Mouse (Mus musculus): Measurements from ENCODE around the gene Pcolce. TPM values are rescaled to one million over a fixed set of nuclear protein-coding genes. Genes with fewer than 3 reads are reported as not detected.

Gene Pcolce
- polyA plus RNA-seq, 1 experiment = 0.22 TPM

- TF ChIP-seq TAL1 (IDR thresholded peaks at IDR 0.05; ENCODE audit: low read length) (no peak), GATA1 (IDR thresholded peaks at IDR 0.05; ENCODE audit: low read length) (no peak)
- H3K36me3 ChIP-seq (ENCODE audit: control insufficient read depth) = peaks cover 20% of the 10 kb centered on the region
- H3K4me1 ChIP-seq (ENCODE audit: control insufficient read depth) = peaks cover 59% of the 10 kb centered on the region
- H3K27me3 ChIP-seq (ENCODE audit: control insufficient read depth) = no peaks in the 10 kb centered on the region
- H3K4me3 ChIP-seq (replicated peaks) = no peak overlapping the region
- no peaks in the 10 kb centered on the region; the same call in 1 of the 2 replicates for H3K9me3 ChIP-seq (ENCODE audit: control insufficient read depth, low read length)
These were observed 45.3 kb downstream of the Pcolce start for GRCm38 (mm10) chr5:137568223-137568798.

GRCm38 (mm10) chr5:137566416-137566815 is 47.2 kb downstream of the Pcolce start:
- H3K36me3 ChIP-seq (ENCODE audit: control insufficient read depth) = peaks cover 4% of the 10 kb centered on the region
- no peaks in the 10 kb centered on the region; the same call in 1 of the 2 replicates for H3K9me3 ChIP-seq (ENCODE audit: control insufficient read depth, low read length)
- H3K4me3 ChIP-seq (replicated peaks) = no peak overlapping the region
- peaks cover 42% of the 10 kb centered on the region for H3K4me1 ChIP-seq (ENCODE audit: control insufficient read depth)
- H3K27me3 ChIP-seq (ENCODE audit: control insufficient read depth) = peaks cover 8% of the 10 kb centered on the region
- TF ChIP-seq TAL1 (IDR thresholded peaks at IDR 0.05; ENCODE audit: low read length) (no peak), GATA1 (IDR thresholded peaks at IDR 0.05; ENCODE audit: low read length) (no peak)

- no peaks in the 10 kb centered on the region for H3K36me3 ChIP-seq (ENCODE audit: control insufficient read depth)
- TF ChIP-seq GATA1 (IDR thresholded peaks at IDR 0.05; ENCODE audit: low read length) = no peak
- TF ChIP-seq TAL1 (IDR thresholded peaks at IDR 0.05; ENCODE audit: low read length) = no peak
- no peak overlapping the region for H3K4me3 ChIP-seq (replicated peaks)
- H3K27me3 ChIP-seq (ENCODE audit: control insufficient read depth) = peaks cover 13% of the 10 kb centered on the region
- peaks cover 35% of the 10 kb centered on the region for H3K4me1 ChIP-seq (ENCODE audit: control insufficient read depth)
- no peaks in the 10 kb centered on the region; the same call in 1 of the 2 replicates for H3K9me3 ChIP-seq (ENCODE audit: control insufficient read depth, low read length)
These were observed 47.8 kb downstream of the Pcolce start for GRCm38 (mm10) chr5:137565744-137566143.

- no peaks in the 10 kb centered on the region for H3K36me3 ChIP-seq (ENCODE audit: control insufficient read depth)
- H3K4me1 ChIP-seq (ENCODE audit: control insufficient read depth) = peaks cover 7% of the 10 kb centered on the region
- TF ChIP-seq TAL1 (IDR thresholded peaks at IDR 0.05; ENCODE audit: low read length) (no peak), GATA1 (IDR thresholded peaks at IDR 0.05; ENCODE audit: low read length) (no peak)
- no peak overlapping the region for H3K4me3 ChIP-seq (replicated peaks)
- no peaks in the 10 kb centered on the region for H3K9me3 ChIP-seq (ENCODE audit: control insufficient read depth, low read length)
- peaks cover 39% of the 10 kb centered on the region for H3K27me3 ChIP-seq (ENCODE audit: control insufficient read depth)
These were observed 50.6 kb downstream of the Pcolce start for GRCm38 (mm10) chr5:137562965-137563364.

GRCm38 (mm10) chr5:137561556-137561955 is 52.0 kb downstream of the Pcolce start:
- no peaks in the 10 kb centered on the region for H3K36me3 ChIP-seq (ENCODE audit: control insufficient read depth)

More at GRCm38 (mm10) chr5:137561556-137561955, 52.0 kb downstream of the Pcolce start:
- peaks cover 42% of the 10 kb centered on the region for H3K27me3 ChIP-seq (ENCODE audit: control insufficient read depth)
- H3K9me3 ChIP-seq (ENCODE audit: control insufficient read depth, low read length) = no peaks in the 10 kb centered on the region
- H3K4me1 ChIP-seq (ENCODE audit: control insufficient read depth) = no peaks in the 10 kb centered on the region
- no peak overlapping the region for H3K4me3 ChIP-seq (replicated peaks)
- TF ChIP-seq TAL1 (IDR thresholded peaks at IDR 0.05; ENCODE audit: low read length) = no peak
- no peak for TF ChIP-seq GATA1 (IDR thresholded peaks at IDR 0.05; ENCODE audit: low read length)

Other genes with a start within 250 kb of the Pcolce start
- gene Zan, start 136.7 kb downstream of the Pcolce start, polyA plus RNA-seq (2012) = under 0.01 TPM in 1 of 2 replicates, not detected in the other
- gene Pop7, start 111.3 kb downstream of the Pcolce start, polyA plus RNA-seq (2012) = 7.1 and 9.3 TPM in 2 replicates
- gene Gigyf1, start 95.2 kb downstream of the Pcolce start, polyA plus RNA-seq (2012) = 2.4 and 2.6 TPM in 2 replicates
- not detected in 2 replicates for gene Epo, start 80.5 kb downstream of the Pcolce start, polyA plus RNA-seq (2012)
- 59.2 and 65.3 TPM in 2 replicates for gene Gnb2, start 80.3 kb downstream of the Pcolce start, polyA plus RNA-seq (2012)
- gene Actl6b, start 60.3 kb downstream of the Pcolce start, polyA plus RNA-seq (2012) = not detected in 2 replicates
- gene Tfr2, start 43.9 kb downstream of the Pcolce start, polyA plus RNA-seq (2012) = 9.2 and 10.1 TPM in 2 replicates
- 105 and 109 TPM in 2 replicates for gene Mospd3, start 12.7 kb downstream of the Pcolce start, polyA plus RNA-seq (2012)
- gene Fbxo24, start 15.2 kb upstream of the Pcolce start, polyA plus RNA-seq (2012) = not detected in 2 replicates
- 6.3 and 7.1 TPM in 2 replicates for gene Lrch4, start 15.3 kb upstream of the Pcolce start, polyA plus RNA-seq (2012)
- 3.8 and 3.9 TPM in 2 replicates for gene Gm20605, start 15.4 kb upstream of the Pcolce start, polyA plus RNA-seq (2012)
- gene Sap25, start 27.6 kb upstream of the Pcolce start, polyA plus RNA-seq (2012) = 5.9 and 11.5 TPM in 2 replicates
- 0.02 TPM in 1 of 2 replicates, not detected in the other for gene Irs3, start 31.9 kb upstream of the Pcolce start, polyA plus RNA-seq (2012)
- 17.1 and 20.4 TPM in 2 replicates for gene Agfg2, start 70.9 kb upstream of the Pcolce start, polyA plus RNA-seq (2012)
- 0.97 and 1.2 TPM in 2 replicates for gene Nyap1, start 127.8 kb upstream of the Pcolce start, polyA plus RNA-seq (2012)
- 53.9 and 58.8 TPM in 2 replicates for gene Tsc22d4, start 131.9 kb upstream of the Pcolce start, polyA plus RNA-seq (2012)
- 16.1 TPM in 2 replicates for gene Ppp1r35, start 165.1 kb upstream of the Pcolce start, polyA plus RNA-seq (2012)
- 17.1 and 18.2 TPM in 2 replicates for gene Mepce, start 173.9 kb upstream of the Pcolce start, polyA plus RNA-seq (2012)
- gene Zcwpw1, start 174.0 kb upstream of the Pcolce start, polyA plus RNA-seq (2012) = 0.04 and 0.05 TPM in 2 replicates
- gene Pilra, start 222.5 kb upstream of the Pcolce start, polyA plus RNA-seq (2012) = 0.03 TPM in 1 of 2 replicates, not detected in the other
- 0.05 TPM in 1 of 2 replicates, not detected in the other for gene Pilrb1, start 244.3 kb upstream of the Pcolce start, polyA plus RNA-seq (2012)

Measured in erythroblast, embryonic 14.5 days (primary cell).